In genomic region chr7:41451864-41452263, GRCm38 (mm10) we compare ENCODE assay signal across 13 mouse cellular contexts. TPM values are rescaled to one million over a fixed set of nuclear protein-coding genes. Genes with fewer than 3 reads are reported as not detected.
A peak's percentile ranks its signal among the peaks of the same experiment; 100 is the strongest.
DNase-seq lines count a peak whose midpoint lies in the region.
"Had no signal": no experiment of that assay in that cellular context is flagged by ENCODE, and none has a peak within 500 bp of the region (broad histone marks: within the 10 kb centered on the region; RNA-seq: fewer than 3 reads in every experiment).

No protein-coding gene starts in this region.

- H3K9me3 ChIP-seq in embryonic facial prominence, embryonic 10.5 days: peaks cover 26% of the 10 kb centered on the region

- H3K27me3 ChIP-seq in embryonic facial prominence, embryonic 10.5 days (replicated peaks; ENCODE audit: low read depth, poor library complexity, severe bottlenecking): no peaks in the 10 kb centered on the region

- H3K4me1 ChIP-seq in embryonic facial prominence, embryonic 10.5 days: no peaks in the 10 kb centered on the region

- H3K27ac ChIP-seq in embryonic facial prominence, embryonic 10.5 days (replicated peaks): no peak overlapping the region
- H3K27ac ChIP-seq: left cerebral cortex, adult 2 months had no signal

- peak; percentile 11 to 28 for DNase-seq in kidney, postnatal 4 days
- no peak for DNase-seq in kidney, adult 9 months
- peak; percentile 16 for DNase-seq in embryonic facial prominence, embryonic 10.5 days (ENCODE audit: low spot score)
- DNase-seq in mesoderm, embryonic 11.5 days (ENCODE audit: low read depth, low spot score): peak; percentile 12
- peak; percentile 8 for DNase-seq in yolk sac, embryonic 10.5 days (ENCODE audit: low spot score)
- DNase-seq in lung, postnatal 10 days: no peak
- DNase-seq in urinary bladder, postnatal 10 days (ENCODE audit: low spot score): no peak
- DNase-seq: adrenal gland, adult 8-10 months; cerebellum, adult 18-20 months; liver, postnatal 0 days; thymus, adult 18-20 months had no signal

- no peaks in the 10 kb centered on the region for H3K36me3 ChIP-seq in embryonic facial prominence, embryonic 10.5 days (replicated peaks)

- no peak overlapping the region for H3K4me3 ChIP-seq in embryonic facial prominence, embryonic 10.5 days
- H3K4me3 ChIP-seq: left cerebral cortex, adult 2 months; myocyte had no signal

- 10% methylated on average over 10 of the region's 10 CpGs for WGBS in embryonic facial prominence, embryonic 10.5 days

RNA-seq across cellular contexts. Expression of gene Vmn2r57, which starts 3.4 kb away (rescaled TPM):
- polyA plus RNA-seq in embryonic facial prominence, embryonic 10.5 days (2016; fragmentation: Nextera tagmentation; extraction: Ambion mirVana): 0.15 and 0.16 TPM in 2 replicates

RNA-seq across cellular contexts. Expression of gene Gm20449, which starts 47.4 kb away (rescaled TPM):
- polyA plus RNA-seq in embryonic facial prominence, embryonic 10.5 days (2016; fragmentation: Nextera tagmentation; extraction: Ambion mirVana): 0.05 TPM in 1 of 2 replicates, not detected in the other
- polyA plus RNA-seq: liver, postnatal 0 days; myocyte had no signal

RNA-seq across cellular contexts. Expression of gene AW146154, which starts 47.8 kb away (rescaled TPM):
- 11.5 and 12.4 TPM in 2 replicates for polyA plus RNA-seq in embryonic facial prominence, embryonic 10.5 days (2016; fragmentation: Nextera tagmentation; extraction: Ambion mirVana)

RNA-seq across cellular contexts. Expression of gene AI987944, which starts 58.7 kb away (rescaled TPM):
- 9.0 and 10.7 TPM in 2 replicates for polyA plus RNA-seq in embryonic facial prominence, embryonic 10.5 days (2016; fragmentation: Nextera tagmentation; extraction: Ambion mirVana)

Comparison
In these comparisons a context has a peak if more than half of its experiments do, and no peak if none do; other contexts are left out.
1. DNase-seq: peak in kidney, postnatal 4 days (2 of 2), embryonic facial prominence, embryonic 10.5 days (single experiment), mesoderm, embryonic 11.5 days (single experiment) and yolk sac, embryonic 10.5 days (single experiment); none in kidney, adult 9 months (single experiment), lung, postnatal 10 days (single experiment) and urinary bladder, postnatal 10 days (single experiment).